Mouse (Mus musculus) heart, embryonic 14.5 days (tissue): ENCODE measurements at regions not wholly inside any gene's neighbourhood (a gene's known extent, or its start where the extent isn't known, plus 50 kb on each side); places are given as distances from the start of the nearest gene placed in this dataset.

Experiments
- ATAC-seq: fragments of 200-750 bp; cut with Nextera tagmentation; 2 replicates; pipeline ENCODE4 v1.8.0; 2017; ENCODE audit warnings: low read depth, moderate TSS enrichment; ENCODE audit not compliant: insufficient number of reproducible peaks, insufficient read depth, low FRiP score
- H3K27ac ChIP-seq, 2 experiments: fragments of 200-500 bp in 1 of 2; fragments of 300-500 bp in 1 of 2; sonication (generic) in 1 of 2; replicated peaks in 1 of 2; 2 replicates each; pipeline ENCODE4 v1.5.1; 2012 to 2014; ENCODE audit warnings: low read depth in 2 of 2, low read length in 2 of 2, control low read depth in 1 of 2, mild to moderate bottlenecking in 1 of 2, mixed read lengths in 1 of 2; ENCODE audit not compliant: control insufficient read depth in 1 of 2, insufficient read depth in 1 of 2
- H3K27me3 ChIP-seq: fragments of 300-500 bp; sonication (generic); 2 replicates; pipeline ENCODE4 v1.6.1; 2014; ENCODE audit warnings: mild to moderate bottlenecking, low read length, control low read depth; ENCODE audit not compliant: control insufficient read depth, insufficient read depth
- H3K36me3 ChIP-seq: fragments of 300-500 bp; sonication (generic); 2 replicates; pipeline ENCODE4 v1.6.1; 2014; ENCODE audit warnings: mild to moderate bottlenecking, control low read depth, low read length, mixed read lengths; ENCODE audit not compliant: control insufficient read depth, insufficient read depth
- H3K4me1 ChIP-seq, 2 experiments: fragments of 200-500 bp in 1 of 2; fragments of 300-500 bp in 1 of 2; sonication (generic) in 1 of 2; 2 replicates each; pipeline ENCODE4 v1.6.1; 2012 to 2014; ENCODE audit warnings: low read length in 2 of 2, control low read depth in 1 of 2, mixed read lengths in 1 of 2; ENCODE audit not compliant: control insufficient read depth in 2 of 2, insufficient read depth in 2 of 2
- H3K4me2 ChIP-seq: fragments of 300-500 bp; sonication (generic); 2 replicates; pipeline ENCODE4 v1.6.1; 2014; ENCODE audit warnings: mild to moderate bottlenecking, low read length
- H3K4me3 ChIP-seq, 2 experiments: fragments of 200-500 bp in 1 of 2; fragments of 300-500 bp in 1 of 2; sonication (generic) in 1 of 2; 2 replicates each; pipeline ENCODE4 v1.5.1; 2012 to 2014; ENCODE audit warnings: low read length in 2 of 2, mild to moderate bottlenecking in 2 of 2, control low read depth in 1 of 2, low read depth in 1 of 2, moderate library complexity in 1 of 2; ENCODE audit not compliant: control insufficient read depth in 1 of 2, insufficient read depth in 1 of 2
- H3K9ac ChIP-seq: fragments of 300-500 bp; sonication (generic); 2 replicates; pipeline ENCODE4 v1.6.1; 2014; ENCODE audit warnings: mild to moderate bottlenecking, low read length
- H3K9me3 ChIP-seq: fragments of 300-500 bp; sonication (generic); 2 replicates; pipeline ENCODE4 v1.6.1; 2016; ENCODE audit warnings: low read length, control low read depth; ENCODE audit not compliant: control insufficient read depth
- WGBS: fragments of 180-500 bp; shearing (Covaris S2); extraction: QIAGEN DNeasy Blood & Tissue Kit; methylation state at CpG from one replicate; pipeline ENCODE4 v1.1.7; 2014; 5-methylcytosine and 5-hydroxymethylcytosine counted together

GRCm38 (mm10) chr13:71104419-71105228 is 263.0 kb upstream of the Adamts16 start:
- H3K4me2 ChIP-seq: peak overlapping the region; percentile 71
- H3K27ac ChIP-seq: no peak overlapping the region
- H3K4me3 ChIP-seq: peak overlapping the region; percentile 34 to 35
- H3K4me1 ChIP-seq: peaks cover 0 to 4% of the 10 kb centered on the region in 2 experiments; a peak in 1 of 4 replicates
- ATAC-seq: no peak
- H3K9ac ChIP-seq: peak overlapping the region; percentile 62
- H3K36me3 ChIP-seq: no peaks in the 10 kb centered on the region
- H3K9me3 ChIP-seq: no peaks in the 10 kb centered on the region
- peaks cover 7% of the 10 kb centered on the region; the same call in 1 of the 2 replicates for H3K27me3 ChIP-seq
- WGBS: 35% methylated on average over 22 of the region's 22 CpGs

DNA sequence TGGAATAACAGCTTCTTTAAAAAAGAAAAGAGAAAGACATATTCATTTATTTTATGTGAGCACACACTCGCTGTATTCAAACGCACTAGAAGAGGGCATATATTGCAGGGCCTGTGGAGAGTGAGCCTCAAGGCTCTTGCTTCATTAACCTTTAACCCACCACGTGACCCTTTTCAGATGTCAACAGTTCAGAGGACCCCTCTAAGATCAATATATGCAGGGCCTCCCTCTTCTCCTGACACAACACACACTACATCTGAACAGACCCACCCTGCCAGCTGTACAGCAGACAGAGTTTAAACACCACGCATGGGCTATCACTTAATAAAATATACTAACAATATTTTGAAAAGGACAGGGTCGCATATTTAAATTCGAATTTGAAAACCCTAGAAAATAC is 242.7 kb upstream of the Adamts16 start:
- H3K4me3 ChIP-seq: no peak overlapping the region
- H3K27me3 ChIP-seq: no peaks in the 10 kb centered on the region
- ATAC-seq: no peak
- H3K36me3 ChIP-seq: no peaks in the 10 kb centered on the region
- no peak overlapping the region for H3K9ac ChIP-seq
- no peaks in the 10 kb centered on the region for H3K4me1 ChIP-seq
- no peak overlapping the region for H3K4me2 ChIP-seq
- H3K27ac ChIP-seq: no peak overlapping the region
- no peaks in the 10 kb centered on the region for H3K9me3 ChIP-seq
- WGBS: 78% methylated on average over 6 of the region's 6 CpGs

DNA sequence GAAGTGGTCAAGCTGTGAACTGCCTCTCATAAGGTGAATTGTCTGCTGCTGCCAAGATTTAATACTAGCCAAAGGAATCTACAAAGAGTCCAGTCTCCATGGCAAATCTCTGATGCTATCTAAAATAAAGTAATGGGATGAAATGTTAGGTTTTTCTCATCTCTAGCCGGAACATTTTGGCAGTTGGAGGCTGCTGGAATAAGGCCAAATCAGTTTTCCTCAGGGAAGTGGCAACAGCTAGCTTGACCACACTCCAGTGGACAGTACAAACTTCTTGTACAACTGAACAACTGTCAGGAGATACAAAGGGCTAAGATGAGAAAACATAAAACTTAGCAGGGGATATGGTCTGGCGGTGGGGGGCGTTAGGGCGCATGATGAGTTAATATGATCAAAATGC is 234.3 kb upstream of the Adamts16 start:
- Histone ChIP-seq H3K4me2 (no peak overlapping the region), H3K36me3 (no peaks in the 10 kb centered on the region), H3K4me3 (no peak overlapping the region), H3K9ac (no peak overlapping the region), H3K27me3 (no peaks in the 10 kb centered on the region), H3K4me1 (no peaks in the 10 kb centered on the region), H3K9me3 (no peaks in the 10 kb centered on the region), H3K27ac (no peak overlapping the region)
- ATAC-seq: no peak
- WGBS: 82% methylated on average over 4 of the region's 4 CpGs

DNA sequence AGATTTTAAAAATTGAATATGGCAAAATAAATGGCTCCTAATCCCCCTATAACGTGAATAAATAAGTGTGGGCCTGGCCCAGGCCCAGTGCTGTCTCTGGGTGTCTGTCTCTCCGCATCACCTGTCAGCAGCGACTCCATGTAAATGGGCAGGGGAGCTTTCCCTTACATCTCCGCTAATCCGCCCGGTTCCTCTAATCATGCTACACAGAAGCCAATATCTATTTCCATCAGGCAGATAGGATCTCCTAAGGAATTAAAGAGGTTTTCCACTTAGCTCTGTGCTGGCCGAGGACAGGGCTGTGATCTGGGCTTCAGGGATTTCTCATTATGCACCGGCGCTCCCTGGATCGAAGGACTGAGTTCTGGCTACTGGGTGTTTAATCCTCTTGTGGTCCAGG is 232.4 kb upstream of the Adamts16 start:
- Histone ChIP-seq H3K4me3 (no peak overlapping the region), H3K4me2 (no peak overlapping the region), H3K9ac (no peak overlapping the region), H3K4me1 (no peaks in the 10 kb centered on the region), H3K9me3 (no peaks in the 10 kb centered on the region), H3K27ac (no peak overlapping the region), H3K36me3 (no peaks in the 10 kb centered on the region), H3K27me3 (no peaks in the 10 kb centered on the region)
- no peak for ATAC-seq
- 65% methylated on average over 10 of the region's 10 CpGs for WGBS

DNA sequence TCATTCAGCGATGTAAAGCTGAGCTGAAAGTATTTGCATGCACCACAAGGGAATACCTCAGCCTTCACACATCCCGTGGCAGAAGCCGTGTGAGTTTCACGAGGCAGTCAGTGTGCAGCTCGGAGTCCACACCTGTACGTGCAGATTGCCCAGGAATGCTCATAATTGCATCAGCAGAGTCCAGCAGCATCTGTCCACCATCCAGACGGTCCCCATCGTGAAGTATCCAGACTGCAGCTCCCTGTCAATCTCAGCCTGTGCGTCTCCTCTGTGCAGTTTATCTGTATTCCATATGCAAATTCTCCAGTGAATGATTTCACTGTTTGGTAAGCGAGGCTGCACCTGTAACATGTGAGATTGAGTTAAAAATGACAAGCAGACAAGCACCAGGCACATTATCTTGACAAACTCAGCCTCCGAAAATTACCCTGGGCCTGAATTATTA is 227.2 kb upstream of the Adamts16 start:
- ATAC-seq: no peak
- H3K27ac ChIP-seq: no peak overlapping the region
- H3K27me3 ChIP-seq: no peaks in the 10 kb centered on the region
- H3K9me3 ChIP-seq: no peaks in the 10 kb centered on the region
- no peaks in the 10 kb centered on the region for H3K4me1 ChIP-seq
- no peaks in the 10 kb centered on the region for H3K36me3 ChIP-seq
- no peak overlapping the region for H3K9ac ChIP-seq
- 64% methylated on average over 11 of the region's 11 CpGs for WGBS
- no peak overlapping the region for H3K4me2 ChIP-seq
- no peak overlapping the region for H3K4me3 ChIP-seq

- H3K9ac ChIP-seq: no peak overlapping the region
- H3K27ac ChIP-seq: no peak overlapping the region
- H3K4me2 ChIP-seq: no peak overlapping the region
- H3K9me3 ChIP-seq: no peaks in the 10 kb centered on the region
- 45% methylated on average over 4 of the region's 4 CpGs for WGBS
- no peaks in the 10 kb centered on the region for H3K36me3 ChIP-seq
- H3K4me3 ChIP-seq: no peak overlapping the region
- H3K4me1 ChIP-seq: no peaks in the 10 kb centered on the region
- ATAC-seq: no peak
- no peaks in the 10 kb centered on the region for H3K27me3 ChIP-seq
Measured at GRCm38 (mm10) chr13:71068011-71068410, 226.4 kb upstream of the Adamts16 start.

- no peaks in the 10 kb centered on the region for H3K9me3 ChIP-seq
- no peak for ATAC-seq
- no peak overlapping the region for H3K27ac ChIP-seq
- WGBS: 44% methylated on average over 1 of the region's 1 CpGs
- no peaks in the 10 kb centered on the region for H3K4me1 ChIP-seq
- H3K4me2 ChIP-seq: no peak overlapping the region
- H3K4me3 ChIP-seq: no peak overlapping the region
- no peaks in the 10 kb centered on the region for H3K27me3 ChIP-seq
- no peaks in the 10 kb centered on the region for H3K36me3 ChIP-seq
- no peak overlapping the region for H3K9ac ChIP-seq
Measured at GRCm38 (mm10) chr13:71065568-71065967, 224.0 kb upstream of the Adamts16 start.
